Mouse (Mus musculus) urinary bladder, postnatal 25 days (tissue): ENCODE results near the gene Ttc28.
A peak's percentile ranks its signal among the peaks of the same experiment; 100 is the strongest.
"Not testable (repeated sequence)": the region's sequence is repeated elsewhere in the genome, so short reads cannot be mapped to it uniquely, and the experiment has no call there.

Experiments
- DNase-seq: peaks from one replicate; pipeline ENCODE4 v3.0.0; 2022; ENCODE audit warnings: low spot score

Gene Ttc28

GRCm38 (mm10) chr5:110879584-110880374 lies at the start of gene Ttc28:
Gene Ttc28 (plus strand): TSS chr5:110879803.
- peak; percentile 85 for DNase-seq

GRCm38 (mm10) chr5:110831036-110831720 lies 48.4 kb upstream of the Ttc28 start:
- no peak for DNase-seq

DNA sequence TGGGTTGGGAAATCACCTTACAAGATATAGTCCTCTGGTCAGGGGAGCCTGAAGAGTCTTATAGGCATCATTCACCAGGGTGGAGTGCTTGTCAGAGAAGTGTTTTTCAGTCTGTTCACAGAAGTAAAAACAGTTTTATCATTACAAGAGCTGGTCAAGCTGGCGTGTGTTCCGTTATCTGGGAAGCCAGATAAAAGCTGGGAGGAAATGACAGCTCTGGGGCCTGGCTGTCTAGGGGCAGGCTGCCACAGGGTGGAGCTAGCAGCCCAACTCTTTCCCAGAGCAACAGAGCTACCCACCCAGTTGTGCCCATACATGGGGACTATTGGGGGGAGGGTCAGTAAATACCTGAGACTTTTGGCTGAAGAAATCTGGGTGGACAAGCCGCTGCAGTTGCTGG lies 43.6 kb upstream of the Ttc28 start:
- peak; percentile 37 for DNase-seq

- DNase-seq, result not testable (repeated sequence)
These were observed 41.6 kb upstream of the Ttc28 start for GRCm38 (mm10) chr5:110838016-110838415.

GRCm38 (mm10) chr5:110839038-110839677 lies 40.4 kb upstream of the Ttc28 start:
- no peak for DNase-seq

- peak; percentile 87 for DNase-seq
These were observed 39.8 kb upstream of the Ttc28 start, which contains the start of the genes Hscb and Chek2 for GRCm38 (mm10) chr5:110839678-110840365. Gene Hscb (minus strand): TSS chr5:110839777. Gene Chek2 (plus strand): TSS chr5:110839979.

DNA sequence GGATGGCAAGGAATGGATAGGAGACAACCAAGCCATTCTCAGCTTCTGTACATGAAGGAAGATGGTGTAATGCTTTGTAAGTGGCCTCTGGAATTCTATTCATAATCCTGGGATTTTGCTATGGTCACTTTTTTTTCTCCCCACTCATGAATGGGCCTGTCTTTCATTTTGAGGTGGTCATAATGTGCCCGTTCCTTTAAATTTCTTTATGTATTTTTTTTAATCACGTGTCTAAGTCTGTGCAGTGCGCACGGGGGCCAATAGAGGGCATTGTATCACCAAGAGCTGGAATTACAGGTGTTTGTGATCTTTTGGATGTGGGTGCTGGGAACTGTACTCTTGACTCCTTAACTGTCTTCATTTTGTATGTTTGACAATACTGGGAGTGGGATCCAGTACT lies 39.1 kb upstream of the Ttc28 start:
- peak; percentile 36 for DNase-seq

- DNase-seq, result no peak
These were observed 38.3 kb upstream of the Ttc28 start for GRCm38 (mm10) chr5:110841046-110841862.

DNA sequence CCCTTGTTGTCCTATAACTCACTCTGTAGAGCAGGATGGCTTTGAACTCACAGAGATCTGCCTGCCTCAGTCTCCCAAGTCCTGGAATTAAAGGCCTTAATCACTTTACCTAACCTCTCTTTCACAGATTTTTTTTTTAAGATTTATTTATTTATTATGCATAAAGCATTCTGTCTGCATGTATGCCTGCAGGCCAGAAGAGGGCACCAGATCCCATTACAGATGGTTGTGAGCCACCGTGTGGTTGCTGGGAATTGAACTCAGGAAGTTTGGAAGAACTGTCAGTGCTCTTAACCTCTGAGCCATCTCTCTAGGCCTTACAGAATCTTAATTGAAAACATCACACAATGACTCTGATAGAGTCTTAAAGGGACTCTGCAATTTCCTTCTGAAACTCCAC lies 26.6 kb upstream of the Ttc28 start:
- DNase-seq, result no peak

- no peak for DNase-seq
These were observed 22.5 kb upstream of the Ttc28 start for GRCm38 (mm10) chr5:110857091-110857490.

DNA sequence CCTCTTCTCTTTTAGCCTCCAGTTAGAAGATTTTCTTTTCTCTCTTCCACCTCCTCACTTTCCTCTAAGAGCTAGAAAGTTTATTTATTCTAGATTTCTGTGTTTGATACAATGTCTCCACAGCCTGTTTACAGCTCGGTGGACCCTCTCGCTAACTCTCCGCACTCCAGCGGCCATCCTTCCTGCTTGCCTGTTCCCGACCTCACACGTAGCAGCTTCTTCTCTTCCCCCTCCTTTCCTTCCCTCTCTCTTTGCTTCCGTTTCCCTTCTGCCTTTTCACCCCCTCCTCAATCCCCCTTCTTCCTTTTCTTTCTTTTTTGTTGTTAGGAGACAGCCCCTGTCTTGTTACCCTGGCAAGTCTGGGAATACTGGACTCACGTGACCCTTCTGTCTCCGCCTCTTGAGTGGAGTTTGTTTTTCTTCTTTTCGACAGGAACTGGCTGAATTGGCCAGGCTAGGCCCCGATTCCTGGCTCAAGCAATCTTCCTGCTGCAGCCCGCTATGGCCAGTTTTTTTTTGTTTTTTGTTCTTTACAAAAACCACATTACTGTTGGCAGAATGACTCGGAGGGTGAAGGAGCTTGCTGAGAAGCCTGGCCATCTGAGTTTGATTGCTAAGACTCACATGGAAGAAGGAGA lies 20.5 kb upstream of the Ttc28 start:
- peak; percentile 31 for DNase-seq

GRCm38 (mm10) chr5:110860445-110860844 lies 19.2 kb upstream of the Ttc28 start:
- no peak for DNase-seq

GRCm38 (mm10) chr5:110868460-110868859 lies 11.1 kb upstream of the Ttc28 start:
- DNase-seq, result no peak

GRCm38 (mm10) chr5:110869242-110869669 lies 10.3 kb upstream of the Ttc28 start:
- DNase-seq, result peak; percentile 17

DNA sequence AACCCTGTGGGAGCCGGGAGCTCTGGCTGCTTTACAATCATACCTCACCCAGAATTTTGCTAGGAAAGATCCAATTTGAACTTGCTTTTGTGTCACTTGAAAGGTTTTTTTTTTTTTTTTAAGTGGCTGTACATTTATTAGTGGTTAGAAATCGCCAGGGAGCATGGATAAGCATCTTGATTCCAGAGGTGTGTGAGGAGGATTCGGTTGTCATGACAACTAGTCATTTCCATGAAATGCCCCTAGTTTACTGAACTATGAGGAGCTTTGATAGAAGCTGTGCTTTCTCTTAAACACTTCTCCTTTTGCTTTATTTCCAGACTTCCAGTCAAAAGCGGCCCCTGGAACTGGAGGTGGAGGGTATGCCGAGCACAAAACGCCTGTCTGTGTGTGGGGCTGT lies 6.4 kb upstream of the Ttc28 start:
- no peak for DNase-seq

- DNase-seq, result no peak
These were observed 4.9 kb upstream of the Ttc28 start for GRCm38 (mm10) chr5:110874711-110875110.

DNA sequence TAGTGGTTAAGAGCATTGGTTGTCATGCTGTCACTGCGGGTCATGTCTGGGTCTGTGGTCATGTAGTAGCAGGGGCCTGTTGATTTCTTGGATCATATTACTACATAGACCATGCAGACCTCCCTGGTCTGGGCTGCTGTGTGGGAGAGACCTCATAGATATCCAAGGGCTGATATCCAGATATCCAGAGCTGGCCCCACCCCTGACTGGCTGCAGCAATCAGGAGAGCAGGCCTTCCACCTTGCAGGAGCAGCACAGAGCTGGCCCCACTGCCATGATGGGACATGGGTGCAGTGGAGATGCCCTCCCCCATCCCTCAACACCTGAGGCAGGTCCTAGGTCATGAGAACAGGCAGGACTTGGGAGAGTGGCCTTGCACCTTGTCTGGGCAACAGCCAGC lies 4.3 kb upstream of the Ttc28 start:
- no peak for DNase-seq

GRCm38 (mm10) chr5:110877666-110878505 lies 1.7 kb upstream of the Ttc28 start:
- DNase-seq, result no peak

DNA sequence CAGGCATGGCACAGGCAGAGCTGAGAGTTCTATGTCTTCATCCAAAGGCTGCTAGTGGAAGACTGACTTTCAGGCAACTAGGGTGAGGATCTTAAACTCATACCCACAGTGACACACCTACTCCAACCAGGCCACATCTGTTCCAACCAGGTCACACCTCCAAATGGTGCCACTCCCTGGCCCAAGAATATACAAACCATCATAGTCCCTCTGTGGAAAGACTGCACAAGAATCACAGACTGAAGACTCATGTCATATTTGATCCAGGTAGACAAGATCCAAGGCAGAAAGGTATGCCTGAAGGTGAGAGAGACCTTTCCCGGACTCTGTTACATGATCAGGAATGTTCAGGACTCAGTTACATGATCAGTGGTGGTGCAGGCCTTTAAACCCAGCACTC lies 1.1 kb upstream of the Ttc28 start:
- DNase-seq, result not testable (repeated sequence)

DNA sequence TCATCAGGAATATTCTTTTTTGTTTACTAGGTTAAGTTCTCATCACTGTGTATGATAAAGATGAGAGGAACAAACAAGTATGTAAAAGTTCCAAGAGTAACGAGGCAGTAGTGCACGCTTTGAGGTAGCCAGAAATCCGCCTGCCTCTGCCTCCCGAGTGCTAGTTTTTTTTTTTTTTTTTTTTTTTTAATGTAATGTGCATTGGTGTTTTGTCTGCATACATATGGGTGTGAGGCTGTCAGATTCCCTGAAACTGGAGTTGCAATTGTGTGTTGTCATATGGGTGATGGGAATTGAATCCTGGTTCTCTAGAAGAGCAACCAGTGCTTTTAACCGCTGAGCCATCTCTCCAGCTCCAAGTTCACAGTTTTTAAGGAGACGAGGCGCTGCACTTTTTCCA lies 561 bp upstream of the Ttc28 start:
- no peak for DNase-seq
